Mouse (Mus musculus) heart, postnatal 25 days (tissue): ENCODE data around the gene Dgkb. TPM values are rescaled to one million over a fixed set of nuclear protein-coding genes. Genes with fewer than 3 reads are reported as not detected.

ENCODE experiments used
- DNase-seq: peaks from one replicate; pipeline ENCODE4 v3.0.0; 2022; ENCODE audit warnings: low spot score
- intact Hi-C: fragments of 180-260 bp; cut with DNase I; formaldehyde crosslinking; loops from one replicate; pipeline ENCODE4 v1.15.1; 2025
- total RNA-seq, 2 experiments: library from RNA; stranded (reverse); gene quantifications; 2 replicates each; pipeline ENCODE4 v1.2.3; 2021

Dgkb gene
- total RNA-seq, 2 experiments from 2014 or later = 0.67 to 0.88 TPM

GRCm38 (mm10) chr12:37988066-37988591 lies 170.6 kb downstream of the Dgkb start:
- intact Hi-C loops = no loop called here
- no peak for DNase-seq

GRCm38 (mm10) chr12:37993221-37993620 lies 175.7 kb downstream of the Dgkb start:
- DNase-seq = no peak
- intact Hi-C loops = no loop called here

- intact Hi-C loops = no loop called here
- no peak for DNase-seq
Measured at GRCm38 (mm10) chr12:37996417-37996946, 179.0 kb downstream of the Dgkb start.

- intact Hi-C loops = no loop called here
Measured at GRCm38 (mm10) chr12:38017674-38018073, 200.1 kb downstream of the Dgkb start.

GRCm38 (mm10) chr12:38047256-38047655 lies 229.7 kb downstream of the Dgkb start:
- intact Hi-C loops = no loop called here
- no peak for DNase-seq

More at GRCm38 (mm10) chr12:38017674-38018073, 200.1 kb downstream of the Dgkb start:
- no peak for DNase-seq

GRCm38 (mm10) chr12:38088224-38088623 lies 270.7 kb downstream of the Dgkb start:
- DNase-seq = no peak
- intact Hi-C loops = no loop called here

- no peak for DNase-seq
- intact Hi-C loops = no loop called here
Measured at GRCm38 (mm10) chr12:38111928-38112327, 294.4 kb downstream of the Dgkb start.

GRCm38 (mm10) chr12:38114990-38115615 lies 297.6 kb downstream of the Dgkb start:
- DNase-seq = no peak
- intact Hi-C loops = loop anchor here (5.0 kb wide), 1 partner anchor 343 kb away; no protein-coding TSS in a partner anchor

- intact Hi-C loops = no loop called here
- no peak for DNase-seq
Measured at GRCm38 (mm10) chr12:38123524-38123923, 306.0 kb downstream of the Dgkb start.

- no peak for DNase-seq
- intact Hi-C loops = no loop called here
Measured at GRCm38 (mm10) chr12:38125297-38125696, 307.8 kb downstream of the Dgkb start.

GRCm38 (mm10) chr12:38130209-38130915 lies 312.8 kb downstream of the Dgkb start:
- intact Hi-C loops = loop anchor here (2.0 kb wide), 1 partner anchor 1366 kb away; no protein-coding TSS in a partner anchor
- DNase-seq = no peak

GRCm38 (mm10) chr12:38136379-38136778 lies 318.9 kb downstream of the Dgkb start:
- no peak for DNase-seq
- intact Hi-C loops = no loop called here

GRCm38 (mm10) chr12:38140039-38140438 lies 322.5 kb downstream of the Dgkb start:
- DNase-seq = no peak
- intact Hi-C loops = no loop called here

GRCm38 (mm10) chr12:38232665-38233064 lies 415.1 kb downstream of the Dgkb start:
- intact Hi-C loops = no loop called here
- no peak for DNase-seq

- intact Hi-C loops = no loop called here
- DNase-seq = no peak
Measured at GRCm38 (mm10) chr12:38268856-38269255, 451.3 kb downstream of the Dgkb start.

GRCm38 (mm10) chr12:38301497-38301896 lies 484.0 kb downstream of the Dgkb start:
- DNase-seq = no peak
- intact Hi-C loops = no loop called here

GRCm38 (mm10) chr12:38303841-38304240 lies 486.3 kb downstream of the Dgkb start:
- DNase-seq = no peak
- intact Hi-C loops = no loop called here

GRCm38 (mm10) chr12:38304245-38304644 lies 486.7 kb downstream of the Dgkb start:
- DNase-seq = no peak
- intact Hi-C loops = no loop called here

- no peak for DNase-seq
- intact Hi-C loops = no loop called here
Measured at GRCm38 (mm10) chr12:38309885-38310284, 492.4 kb downstream of the Dgkb start.

- DNase-seq = no peak
- intact Hi-C loops = no loop called here
Measured at GRCm38 (mm10) chr12:38327729-38328271, 510.3 kb downstream of the Dgkb start.

- intact Hi-C loops = no loop called here
- DNase-seq = no peak
Measured at GRCm38 (mm10) chr12:38328779-38329178, 511.3 kb downstream of the Dgkb start.
